Mouse (Mus musculus): Measurements from ENCODE around the gene Myrip.
"Not testable (repeated sequence)": the region's sequence is repeated elsewhere in the genome, so short reads cannot be mapped to it uniquely, and the experiment has no call there.

The Myrip gene

GRCm38 (mm10) chr9:120301213-120301612 lies at the start of gene Myrip:
Gene Myrip, plus strand, starts transcription at chr9:120301513.
- not testable (repeated sequence) for DNase-seq (ENCODE audit: low read depth, low spot score); H3K27me3 ChIP-seq (ENCODE audit: control insufficient read depth, insufficient read depth, low read length, poor library complexity, severe bottlenecking); H3K36me3 ChIP-seq (ENCODE audit: control insufficient read depth, insufficient read depth, low read length, poor library complexity, severe bottlenecking)

DNA sequence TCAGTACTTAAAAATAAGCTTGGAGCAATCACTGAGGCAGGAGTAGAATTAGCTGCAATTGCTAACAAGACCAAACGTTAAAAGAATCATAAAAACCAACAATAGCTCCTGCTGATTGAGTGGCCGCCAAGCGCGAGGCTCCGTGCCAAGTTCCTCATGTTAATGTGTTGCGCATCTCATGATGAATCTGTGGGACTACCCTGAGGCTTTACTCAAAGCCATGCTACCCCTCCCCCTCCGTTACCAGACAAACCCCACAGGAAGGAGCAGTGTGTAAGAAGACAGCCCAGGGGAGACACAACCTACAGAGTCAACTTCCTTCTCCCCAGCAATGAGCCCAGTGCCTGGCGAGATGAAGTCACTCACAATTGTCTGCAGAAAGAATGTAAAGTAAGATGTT lies 41.5 kb upstream of the Myrip start:
- no peaks in the 10 kb centered on the region for H3K27me3 ChIP-seq (ENCODE audit: control insufficient read depth, insufficient read depth, low read length, poor library complexity, severe bottlenecking)
- no peaks in the 10 kb centered on the region for H3K36me3 ChIP-seq (ENCODE audit: control insufficient read depth, insufficient read depth, low read length, poor library complexity, severe bottlenecking)
- DNase-seq (ENCODE audit: low read depth, low spot score), result no peak

DNA sequence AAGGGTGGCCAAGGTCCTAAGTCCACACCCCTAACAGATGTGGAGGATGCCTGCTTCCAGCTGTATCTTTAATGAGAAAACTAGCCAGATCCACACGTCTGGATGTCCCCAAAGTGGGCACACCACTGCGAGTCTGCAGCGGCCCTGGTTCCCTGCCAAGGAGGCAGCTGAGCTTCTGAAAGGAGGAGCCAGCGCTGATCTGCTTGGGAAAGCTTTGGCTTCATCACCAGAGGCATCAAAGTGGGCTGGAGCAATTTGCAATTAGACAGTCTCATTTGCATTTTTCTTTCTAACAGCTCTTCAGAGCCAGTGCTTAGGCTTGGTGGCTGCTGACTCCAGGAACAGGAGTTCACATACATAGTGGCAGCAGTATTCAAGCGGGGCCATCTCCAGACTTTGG lies 37.3 kb upstream of the Myrip start:
- H3K36me3 ChIP-seq (ENCODE audit: control insufficient read depth, insufficient read depth, low read length, poor library complexity, severe bottlenecking), result no peaks in the 10 kb centered on the region
- DNase-seq (ENCODE audit: low read depth, low spot score), result no peak

DNA sequence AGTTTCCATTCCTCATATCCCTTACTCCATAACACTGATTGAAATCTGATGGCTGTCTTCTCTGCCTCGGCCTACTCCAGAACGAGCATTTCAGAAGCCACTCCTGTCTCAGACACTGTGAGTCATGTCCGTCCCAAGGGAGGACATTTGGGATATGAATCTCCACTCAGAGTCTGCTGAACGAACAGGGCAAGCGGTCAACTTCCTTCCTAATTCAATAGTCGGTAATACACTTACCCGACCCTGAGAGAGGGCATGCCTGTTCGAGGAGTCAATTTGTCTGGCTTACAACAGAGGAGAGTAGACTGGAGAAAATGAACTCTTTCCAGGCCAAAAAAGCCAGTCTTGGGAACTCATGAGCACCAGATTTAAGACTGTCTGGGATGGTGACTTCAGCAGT lies 28.2 kb upstream of the Myrip start:
- no peak for DNase-seq (ENCODE audit: low read depth, low spot score)
- Histone ChIP-seq H3K27me3 (ENCODE audit: control insufficient read depth, insufficient read depth, low read length, poor library complexity, severe bottlenecking) (no peaks in the 10 kb centered on the region), H3K36me3 (ENCODE audit: control insufficient read depth, insufficient read depth, low read length, poor library complexity, severe bottlenecking) (no peaks in the 10 kb centered on the region)

More for the DNA sequence above, 37.3 kb upstream of the Myrip start:
- H3K27me3 ChIP-seq (ENCODE audit: control insufficient read depth, insufficient read depth, low read length, poor library complexity, severe bottlenecking), result no peaks in the 10 kb centered on the region

DNA sequence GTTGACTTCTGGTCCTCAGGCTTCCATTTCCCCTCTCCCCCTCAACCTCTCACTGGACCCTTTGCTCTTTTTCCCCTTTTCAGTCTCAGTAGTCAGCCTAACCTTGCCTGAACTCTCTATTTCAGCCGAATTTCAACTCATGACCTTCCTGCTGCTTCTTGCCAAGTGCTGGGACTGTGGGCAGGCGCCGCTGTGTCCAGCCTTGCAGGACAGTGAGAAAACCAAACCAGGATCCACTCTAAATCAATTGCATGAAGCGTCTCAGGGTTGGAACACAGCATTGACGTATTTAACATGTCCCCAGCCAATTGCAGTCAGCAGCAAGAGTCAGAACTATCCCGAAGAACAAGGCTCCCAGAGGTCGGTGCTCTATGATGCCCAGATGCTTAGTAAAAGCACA lies 26.1 kb upstream of the Myrip start:
- Histone ChIP-seq H3K27me3 (ENCODE audit: control insufficient read depth, insufficient read depth, low read length, poor library complexity, severe bottlenecking) (no peaks in the 10 kb centered on the region), H3K36me3 (ENCODE audit: control insufficient read depth, insufficient read depth, low read length, poor library complexity, severe bottlenecking) (no peaks in the 10 kb centered on the region)
- DNase-seq (ENCODE audit: low read depth, low spot score), result no peak

GRCm38 (mm10) chr9:120281147-120281546 lies 20.2 kb upstream of the Myrip start:
- no peaks in the 10 kb centered on the region for H3K36me3 ChIP-seq (ENCODE audit: control insufficient read depth, insufficient read depth, low read length, poor library complexity, severe bottlenecking)
- no peaks in the 10 kb centered on the region for H3K27me3 ChIP-seq (ENCODE audit: control insufficient read depth, insufficient read depth, low read length, poor library complexity, severe bottlenecking)
- no peak for DNase-seq (ENCODE audit: low read depth, low spot score)

GRCm38 (mm10) chr9:120282461-120283047 lies 18.8 kb upstream of the Myrip start:
- Histone ChIP-seq H3K27me3 (ENCODE audit: control insufficient read depth, insufficient read depth, low read length, poor library complexity, severe bottlenecking) (no peaks in the 10 kb centered on the region), H3K36me3 (ENCODE audit: control insufficient read depth, insufficient read depth, low read length, poor library complexity, severe bottlenecking) (no peaks in the 10 kb centered on the region)
- DNase-seq (ENCODE audit: low read depth, low spot score), result no peak

GRCm38 (mm10) chr9:120283556-120283955 lies 17.8 kb upstream of the Myrip start:
- no peaks in the 10 kb centered on the region for H3K27me3 ChIP-seq (ENCODE audit: control insufficient read depth, insufficient read depth, low read length, poor library complexity, severe bottlenecking)
- no peak for DNase-seq (ENCODE audit: low read depth, low spot score)
- H3K36me3 ChIP-seq (ENCODE audit: control insufficient read depth, insufficient read depth, low read length, poor library complexity, severe bottlenecking), result no peaks in the 10 kb centered on the region

GRCm38 (mm10) chr9:120288011-120288410 lies 13.3 kb upstream of the Myrip start:
- Histone ChIP-seq H3K27me3 (ENCODE audit: control insufficient read depth, insufficient read depth, low read length, poor library complexity, severe bottlenecking) (no peaks in the 10 kb centered on the region), H3K36me3 (ENCODE audit: control insufficient read depth, insufficient read depth, low read length, poor library complexity, severe bottlenecking) (no peaks in the 10 kb centered on the region)
- DNase-seq (ENCODE audit: low read depth, low spot score), result no peak

DNA sequence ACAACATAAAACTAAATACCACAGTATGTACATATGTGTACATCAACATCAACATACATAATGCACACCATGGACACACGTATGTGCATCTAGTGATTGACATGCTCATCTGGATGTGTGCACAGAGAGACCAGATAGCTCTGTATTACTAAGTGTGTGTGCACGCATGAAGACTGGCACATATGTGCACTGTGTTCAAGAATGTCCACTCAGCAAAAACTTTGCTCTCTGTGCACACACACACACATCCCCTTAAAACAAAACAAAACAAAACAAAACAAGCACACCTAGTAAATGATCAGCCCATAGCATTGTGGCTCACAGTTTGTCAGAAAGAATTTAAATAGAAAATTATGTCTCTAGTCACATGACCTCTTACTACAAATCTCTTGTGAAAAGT lies 10.9 kb upstream of the Myrip start:
- DNase-seq (ENCODE audit: low read depth, low spot score), result no peak
- Histone ChIP-seq H3K36me3 (ENCODE audit: control insufficient read depth, insufficient read depth, low read length, poor library complexity, severe bottlenecking) (no peaks in the 10 kb centered on the region), H3K27me3 (ENCODE audit: control insufficient read depth, insufficient read depth, low read length, poor library complexity, severe bottlenecking) (no peaks in the 10 kb centered on the region)

DNA sequence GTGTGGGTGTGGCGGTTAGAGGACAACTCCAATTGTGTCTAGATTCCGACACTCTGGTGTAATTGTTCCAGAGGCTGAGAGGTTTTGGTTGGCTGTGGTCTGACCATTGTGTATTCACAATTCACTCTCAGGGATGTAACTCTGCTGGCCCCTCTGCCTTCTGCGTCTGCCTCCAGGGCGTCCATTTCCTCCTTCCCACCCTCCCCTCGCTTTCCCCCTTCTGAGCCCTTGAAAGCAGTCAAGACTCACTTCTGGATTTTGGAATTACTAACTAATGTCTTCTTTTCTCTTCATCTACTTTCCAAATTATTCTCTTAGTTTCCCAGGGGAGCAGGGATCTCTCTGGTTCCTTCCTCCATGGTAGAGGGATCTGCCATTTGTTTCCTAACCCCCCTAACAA lies 8.8 kb upstream of the Myrip start:
- Histone ChIP-seq H3K36me3 (ENCODE audit: control insufficient read depth, insufficient read depth, low read length, poor library complexity, severe bottlenecking) (no peaks in the 10 kb centered on the region), H3K27me3 (ENCODE audit: control insufficient read depth, insufficient read depth, low read length, poor library complexity, severe bottlenecking) (no peaks in the 10 kb centered on the region)
- no peak for DNase-seq (ENCODE audit: low read depth, low spot score)

- Histone ChIP-seq H3K27me3 (ENCODE audit: control insufficient read depth, insufficient read depth, low read length, poor library complexity, severe bottlenecking) (no peaks in the 10 kb centered on the region), H3K36me3 (ENCODE audit: control insufficient read depth, insufficient read depth, low read length, poor library complexity, severe bottlenecking) (no peaks in the 10 kb centered on the region)
- DNase-seq (ENCODE audit: low read depth, low spot score), result no peak
These were observed 5.8 kb upstream of the Myrip start for GRCm38 (mm10) chr9:120295527-120295926.

- no peaks in the 10 kb centered on the region for H3K36me3 ChIP-seq (ENCODE audit: control insufficient read depth, insufficient read depth, low read length, poor library complexity, severe bottlenecking)
- H3K27me3 ChIP-seq (ENCODE audit: control insufficient read depth, insufficient read depth, low read length, poor library complexity, severe bottlenecking), result no peaks in the 10 kb centered on the region
- no peak for DNase-seq (ENCODE audit: low read depth, low spot score)
These were observed 4.4 kb upstream of the Myrip start for GRCm38 (mm10) chr9:120296938-120297337.

DNA sequence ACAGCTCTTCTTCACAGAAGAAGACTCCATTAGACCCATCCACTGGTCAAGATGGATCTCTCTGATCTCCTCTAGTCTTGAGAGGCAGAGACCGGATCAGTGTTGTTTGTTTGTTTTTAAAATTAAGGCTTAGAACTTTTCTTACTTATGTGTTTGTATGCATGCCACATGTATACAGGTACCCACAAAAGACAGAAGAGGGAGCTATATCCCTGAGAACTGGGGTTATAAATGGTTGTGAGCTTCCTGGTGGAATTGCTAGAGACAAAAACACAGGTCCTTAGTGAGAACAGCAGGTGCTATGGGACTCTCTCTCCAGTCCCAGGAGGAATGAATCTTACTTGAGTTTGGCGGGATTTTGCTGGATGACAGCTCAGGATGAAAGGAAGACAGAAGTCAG lies 1.9 kb upstream of the Myrip start:
- Histone ChIP-seq H3K36me3 (ENCODE audit: control insufficient read depth, insufficient read depth, low read length, poor library complexity, severe bottlenecking) (no peaks in the 10 kb centered on the region), H3K27me3 (ENCODE audit: control insufficient read depth, insufficient read depth, low read length, poor library complexity, severe bottlenecking) (no peaks in the 10 kb centered on the region; the same call in none of the 2 replicates)
- DNase-seq (ENCODE audit: low read depth, low spot score), result no peak

DNA sequence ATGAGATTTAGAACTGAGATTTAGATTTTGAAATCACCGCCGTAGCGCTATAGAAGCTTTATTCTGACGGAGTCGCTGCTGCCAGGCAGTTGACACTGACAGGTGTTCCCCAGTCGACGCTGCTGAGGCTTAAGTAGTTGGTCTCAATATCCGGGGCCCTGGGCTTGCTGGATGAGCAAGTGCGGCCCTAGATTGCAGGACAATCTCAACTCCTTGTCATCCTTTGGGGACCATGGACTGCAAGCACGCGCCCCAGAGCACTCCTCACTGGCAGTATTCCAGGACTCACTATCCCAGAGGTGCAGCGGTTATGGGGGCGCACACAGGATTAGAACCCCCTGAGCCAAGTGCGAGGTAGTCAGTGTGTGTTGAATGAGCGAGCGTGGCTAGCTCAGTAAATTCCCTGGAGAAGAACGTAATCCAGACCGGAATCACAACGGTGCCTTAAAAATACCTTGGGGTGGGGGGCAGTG lies 1.7 kb downstream of the Myrip start:
- DNase-seq (ENCODE audit: low read depth, low spot score), result no peak
- H3K36me3 ChIP-seq (ENCODE audit: control insufficient read depth, insufficient read depth, low read length, poor library complexity, severe bottlenecking), result no peaks in the 10 kb centered on the region
- no peaks in the 10 kb centered on the region; the same call in none of the 2 replicates for H3K27me3 ChIP-seq (ENCODE audit: control insufficient read depth, insufficient read depth, low read length, poor library complexity, severe bottlenecking)
